Mouse (Mus musculus) left cerebral cortex, adult 9 months (tissue): ENCODE measurements at regions not wholly inside any gene's neighbourhood (a gene's known extent, or its start where the extent isn't known, plus 50 kb on each side); places are given as distances from the start of the nearest gene placed in this dataset.
"Not testable (repeated sequence)": the region's sequence is repeated elsewhere in the genome, so short reads cannot be mapped to it uniquely, and the experiment has no call there.

Experiments used
- DNase-seq, 2 experiments: peaks; one replicate each; pipeline ENCODE4 v3.0.0; 2022; ENCODE audit warnings: low spot score in 2 of 2

- no peak for DNase-seq
Measured at GRCm38 (mm10) chr16:55582029-55582428, 256.7 kb downstream of the Nfkbiz start.

- no peak for DNase-seq
Measured at GRCm38 (mm10) chr16:55580827-55581226, 257.9 kb downstream of the Nfkbiz start.

- DNase-seq = no peak
Measured at GRCm38 (mm10) chr16:55578686-55579085, 260.0 kb downstream of the Nfkbiz start.

GRCm38 (mm10) chr16:55575609-55576283 is 263.0 kb downstream of the Nfkbiz start:
- not testable (repeated sequence) for DNase-seq

- DNase-seq = no peak
Measured at GRCm38 (mm10) chr16:55571106-55571505, 267.6 kb downstream of the Nfkbiz start.

GRCm38 (mm10) chr16:55570097-55570496 is 268.6 kb downstream of the Nfkbiz start:
- DNase-seq = no peak

GRCm38 (mm10) chr16:55555821-55556535 is 258.2 kb upstream of the Zpld1 start:
- DNase-seq = no peak

GRCm38 (mm10) chr16:55555224-55555623 is 257.4 kb upstream of the Zpld1 start:
- no peak for DNase-seq

- no peak for DNase-seq
Measured at GRCm38 (mm10) chr16:55553896-55554295, 256.1 kb upstream of the Zpld1 start.

GRCm38 (mm10) chr16:55551348-55551747 is 253.6 kb upstream of the Zpld1 start:
- no peak for DNase-seq

- peak; percentile 23 to 36 for DNase-seq
Measured at GRCm38 (mm10) chr16:55550649-55551312, 253.0 kb upstream of the Zpld1 start.

- no peak for DNase-seq
Measured at GRCm38 (mm10) chr16:55547095-55547494, 249.3 kb upstream of the Zpld1 start.

GRCm38 (mm10) chr16:55540336-55541015 is 242.7 kb upstream of the Zpld1 start:
- DNase-seq = no peak

- DNase-seq = no peak
Measured at GRCm38 (mm10) chr16:55539179-55539578, 241.4 kb upstream of the Zpld1 start.

GRCm38 (mm10) chr16:55537548-55537947 is 239.8 kb upstream of the Zpld1 start:
- no peak for DNase-seq

GRCm38 (mm10) chr16:55532686-55533085 is 234.9 kb upstream of the Zpld1 start:
- DNase-seq = no peak

- DNase-seq = no peak
Measured at GRCm38 (mm10) chr16:55530844-55531243, 233.1 kb upstream of the Zpld1 start.

- DNase-seq = no peak
Measured at GRCm38 (mm10) chr16:55527680-55528079, 229.9 kb upstream of the Zpld1 start.

GRCm38 (mm10) chr16:55526230-55526842 is 228.6 kb upstream of the Zpld1 start:
- DNase-seq = no peak

- no peak for DNase-seq
Measured at GRCm38 (mm10) chr16:55523264-55523663, 225.5 kb upstream of the Zpld1 start.

GRCm38 (mm10) chr16:55522283-55522682 is 224.5 kb upstream of the Zpld1 start:
- DNase-seq = no peak
